Mouse (Mus musculus): ENCODE data around the gene Zic1. TPM values are rescaled to one million over a fixed set of nuclear protein-coding genes. Genes with fewer than 3 reads are reported as not detected.

The Zic1 gene
- 13.9 and 14.4 TPM in 2 replicates for polyA plus RNA-seq (2016; fragmentation: Nextera tagmentation; extraction: Ambion mirVana)

- peak within 1 kb of the TSS; percentile 97 for H3K27ac ChIP-seq
- 0% methylated on average over 14 of the region's 33 CpGs for WGBS
- H3K4me3 ChIP-seq (replicated peaks) = peak within 1 kb of the TSS; percentile 79
- H3K4me2 ChIP-seq = peak within 1 kb of the TSS; percentile 58
- H3K27me3 ChIP-seq = peaks cover 63% of the 10 kb centered on the region
- peak; percentile 88 for ATAC-seq (ENCODE audit: low FRiP score)
- peak within 1 kb of the TSS; percentile 94 for H3K9ac ChIP-seq
- peaks cover 16% of the 10 kb centered on the region for H3K4me1 ChIP-seq
- H3K9me3 ChIP-seq = no peaks in the 10 kb centered on the region
- H3K36me3 ChIP-seq (replicated peaks) = peaks cover 15% of the 10 kb centered on the region
Measured at GRCm38 (mm10) chr9:91365664-91366063, at the start of gene Zic1. Zic1 (minus strand) TSS chr9:91365810.

DNA sequence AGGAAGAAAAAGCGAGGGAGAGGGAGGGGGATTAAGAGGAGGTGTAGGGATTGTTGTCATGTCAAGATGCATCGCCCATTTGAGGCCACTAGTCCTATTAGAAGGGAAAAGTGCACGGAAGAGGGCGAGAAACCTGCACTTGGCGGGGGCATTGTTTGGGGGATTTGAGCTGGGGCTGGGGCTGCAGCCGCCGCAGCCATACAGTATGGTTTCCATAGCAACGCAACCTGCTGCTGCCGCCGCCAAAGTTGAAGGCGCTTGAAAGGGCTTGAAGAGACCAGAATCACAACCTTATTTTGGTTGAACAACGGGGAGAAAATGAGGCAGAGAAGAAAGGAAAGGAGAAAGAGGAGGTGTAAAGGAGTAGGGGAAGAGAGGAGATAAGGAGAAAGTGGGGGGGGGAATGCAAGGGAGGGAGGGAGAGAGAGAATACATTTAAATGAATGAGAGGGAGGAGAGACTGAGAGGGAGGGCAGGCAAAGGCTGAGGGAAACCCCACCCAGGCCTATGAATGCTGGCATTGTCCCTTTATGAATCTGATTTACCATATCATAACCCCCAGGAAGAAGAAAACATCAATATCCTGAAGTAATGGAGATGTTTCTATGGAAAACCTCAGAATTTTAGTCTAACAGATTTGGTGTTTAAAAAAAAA is 48.5 kb upstream of the Zic1 start:
- no peaks in the 10 kb centered on the region for H3K9me3 ChIP-seq
- peaks cover 76% of the 10 kb centered on the region for H3K27me3 ChIP-seq
- H3K4me1 ChIP-seq = peaks cover 19% of the 10 kb centered on the region
- WGBS = under 1% methylated on average over 12 of the region's 12 CpGs
- peak; percentile 85 for ATAC-seq (ENCODE audit: low FRiP score)
- H3K4me2 ChIP-seq = peak overlapping the region; percentile 40
- H3K4me3 ChIP-seq (replicated peaks) = peak overlapping the region; percentile 13; the same call in 1 of the 2 replicates
- H3K9ac ChIP-seq = no peak overlapping the region
- H3K27ac ChIP-seq = peak overlapping the region; percentile 68
- H3K36me3 ChIP-seq (replicated peaks) = no peaks in the 10 kb centered on the region

- peaks cover 65% of the 10 kb centered on the region for H3K27me3 ChIP-seq
- peak overlapping the region; percentile 20 for H3K4me3 ChIP-seq (replicated peaks)
- no peaks in the 10 kb centered on the region for H3K9me3 ChIP-seq
- peak overlapping the region; percentile 39 for H3K4me2 ChIP-seq
- H3K27ac ChIP-seq = peak overlapping the region; percentile 73
- H3K9ac ChIP-seq = peak overlapping the region; percentile 29; the same call in 1 of the 2 replicates
- no peaks in the 10 kb centered on the region for H3K36me3 ChIP-seq (replicated peaks)
- 3% methylated on average over 3 of the region's 3 CpGs for WGBS
- peaks cover 24% of the 10 kb centered on the region for H3K4me1 ChIP-seq
- no peak for ATAC-seq (ENCODE audit: low FRiP score)
Measured at GRCm38 (mm10) chr9:91409771-91410170, 44.2 kb upstream of the Zic1 start.

DNA sequence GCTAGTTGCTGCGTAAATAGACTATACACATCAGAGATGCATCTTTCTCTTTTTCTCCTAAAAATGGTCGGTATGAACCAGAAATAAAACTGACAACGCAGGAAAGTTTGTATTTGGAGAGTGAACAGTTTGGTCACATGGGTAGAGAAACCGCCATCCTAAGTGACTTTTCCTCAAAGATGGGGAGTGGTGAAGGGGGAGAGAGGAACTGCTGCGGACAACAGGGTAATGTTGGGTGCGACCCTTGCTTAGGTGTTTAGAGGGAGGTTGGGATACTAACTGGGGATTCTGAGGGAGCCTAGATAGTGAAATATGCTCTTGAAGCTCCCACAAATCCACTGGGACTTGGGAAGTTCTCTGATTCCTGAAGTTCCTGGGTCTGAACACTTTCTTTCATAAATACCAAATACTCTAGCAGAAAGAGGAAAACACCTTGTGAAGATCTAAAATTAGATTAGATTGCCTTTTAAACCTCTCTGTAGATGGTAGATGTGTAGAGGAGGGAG is 40.7 kb upstream of the Zic1 start:
- WGBS = under 1% methylated on average over 6 of the region's 6 CpGs
- H3K4me1 ChIP-seq = peaks cover 12% of the 10 kb centered on the region; the same call in 1 of the 2 replicates
- H3K4me2 ChIP-seq = peak overlapping the region; percentile 44
- H3K4me3 ChIP-seq (replicated peaks) = peak overlapping the region; percentile 35
- no peaks in the 10 kb centered on the region for H3K9me3 ChIP-seq
- H3K27me3 ChIP-seq = peaks cover 81% of the 10 kb centered on the region
- peak overlapping the region; percentile 89 for H3K27ac ChIP-seq
- no peaks in the 10 kb centered on the region for H3K36me3 ChIP-seq (replicated peaks)
- no peak for ATAC-seq (ENCODE audit: low FRiP score)
- peak overlapping the region; percentile 63; the same call in 1 of the 2 replicates for H3K9ac ChIP-seq

DNA sequence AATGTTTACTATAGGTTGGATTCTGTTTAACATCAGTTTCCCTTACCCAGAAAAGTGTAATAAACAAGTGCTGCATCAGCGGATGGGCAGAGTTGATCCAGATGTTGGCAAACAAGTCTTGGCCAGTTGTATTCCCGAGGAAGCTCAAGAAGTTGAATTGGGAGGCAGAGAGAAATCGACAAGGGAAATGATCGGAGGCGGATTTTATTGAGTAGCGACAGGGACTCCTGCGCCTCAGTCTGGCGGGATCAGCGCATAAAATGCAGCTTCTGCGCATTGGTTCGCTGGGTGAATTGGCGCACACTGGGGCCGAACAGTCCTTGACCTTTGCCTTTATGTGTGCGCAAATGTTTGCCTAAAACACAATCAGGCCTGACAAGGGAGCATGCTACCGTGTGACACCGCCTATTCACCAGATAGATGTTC is 40.2 kb upstream of the Zic1 start:
- no peak for ATAC-seq (ENCODE audit: low FRiP score)
- Histone ChIP-seq H3K36me3 (replicated peaks) (no peaks in the 10 kb centered on the region), H3K4me3 (replicated peaks) (peak overlapping the region; percentile 35), H3K4me2 (peak overlapping the region; percentile 44), H3K9ac (peak overlapping the region; percentile 63), H3K27me3 (peaks cover 83% of the 10 kb centered on the region), H3K4me1 (peaks cover 12% of the 10 kb centered on the region; the same call in 1 of the 2 replicates), H3K9me3 (no peaks in the 10 kb centered on the region), H3K27ac (peak overlapping the region; percentile 89)
- under 1% methylated on average over 16 of the region's 16 CpGs for WGBS

- H3K4me3 ChIP-seq (replicated peaks) = peak overlapping the region; percentile 35
- ATAC-seq (ENCODE audit: low FRiP score) = 0 out of 2 replicates have a peak, but pooled peaks have one; percentile 57
- peak overlapping the region; percentile 44 for H3K4me2 ChIP-seq
- no peaks in the 10 kb centered on the region for H3K36me3 ChIP-seq (replicated peaks)
- H3K4me1 ChIP-seq = peaks cover 12% of the 10 kb centered on the region; the same call in 1 of the 2 replicates
- peak overlapping the region; percentile 89 for H3K27ac ChIP-seq
- no peaks in the 10 kb centered on the region for H3K9me3 ChIP-seq
- peak overlapping the region; percentile 63 for H3K9ac ChIP-seq
- WGBS = under 1% methylated on average over 27 of the region's 27 CpGs
- H3K27me3 ChIP-seq = peaks cover 83% of the 10 kb centered on the region
Measured at GRCm38 (mm10) chr9:91404905-91405752, 39.5 kb upstream of the Zic1 start.

DNA sequence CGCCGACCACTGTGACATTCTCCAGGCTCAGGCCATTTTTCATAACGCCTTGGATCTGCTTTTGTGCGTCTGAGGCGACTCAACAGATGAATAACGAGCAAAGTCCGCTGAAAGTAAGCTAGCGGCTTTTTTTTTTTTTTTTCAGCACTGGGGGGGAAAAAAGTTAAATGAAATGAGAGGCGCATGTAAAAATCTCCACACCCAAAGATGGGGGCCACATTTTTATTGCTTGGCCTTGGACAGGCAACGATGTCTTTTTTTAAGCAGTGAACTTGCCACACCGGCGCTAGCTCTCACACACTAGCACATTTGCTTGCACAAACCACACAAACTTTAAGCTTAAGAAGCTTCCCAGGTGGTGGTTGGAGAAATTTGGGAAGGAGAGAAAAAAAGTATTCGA is 38.6 kb upstream of the Zic1 start:
- no peaks in the 10 kb centered on the region for H3K9me3 ChIP-seq
- H3K36me3 ChIP-seq (replicated peaks) = no peaks in the 10 kb centered on the region
- no peak for ATAC-seq (ENCODE audit: low FRiP score)
- 0 out of 2 replicates have a peak, but pooled peaks cover 6% of the 10 kb centered on the region for H3K4me1 ChIP-seq
- peak overlapping the region; percentile 35 for H3K4me3 ChIP-seq (replicated peaks)
- H3K27ac ChIP-seq = peak overlapping the region; percentile 89
- H3K9ac ChIP-seq = no peak overlapping the region; the same call in 1 of the 2 replicates
- peak overlapping the region; percentile 44 for H3K4me2 ChIP-seq
- WGBS = 2% methylated on average over 13 of the region's 13 CpGs
- peaks cover 83% of the 10 kb centered on the region for H3K27me3 ChIP-seq

DNA sequence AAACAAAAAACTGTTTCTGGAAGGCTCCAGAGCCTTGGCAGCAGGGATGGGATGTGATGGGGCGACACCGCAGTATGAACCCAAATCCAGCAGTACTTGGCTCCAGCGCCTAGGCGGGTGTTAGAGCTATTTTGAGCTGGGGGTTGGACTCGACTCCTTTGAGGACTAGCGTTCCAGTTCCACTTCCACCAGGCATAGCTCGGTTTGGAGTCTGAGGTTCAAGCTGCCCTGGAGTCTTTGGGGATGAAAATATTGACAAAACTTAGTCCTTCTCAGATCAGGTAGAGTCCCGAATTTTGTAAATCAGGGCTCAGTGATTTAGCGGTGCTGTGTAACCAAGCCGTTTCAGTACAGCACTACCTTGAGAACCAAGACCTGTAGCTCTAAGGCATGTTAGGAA is 35.9 kb upstream of the Zic1 start:
- H3K9me3 ChIP-seq = no peaks in the 10 kb centered on the region
- 4% methylated on average over 10 of the region's 10 CpGs for WGBS
- no peak overlapping the region for H3K9ac ChIP-seq
- ATAC-seq (ENCODE audit: low FRiP score) = no peak
- H3K4me2 ChIP-seq = no peak overlapping the region
- H3K4me3 ChIP-seq (replicated peaks) = no peak overlapping the region
- peaks cover 92% of the 10 kb centered on the region for H3K27me3 ChIP-seq
- no peak overlapping the region for H3K27ac ChIP-seq
- H3K36me3 ChIP-seq (replicated peaks) = no peaks in the 10 kb centered on the region
- 0 out of 2 replicates have a peak, but pooled peaks cover 6% of the 10 kb centered on the region for H3K4me1 ChIP-seq

- H3K36me3 ChIP-seq (replicated peaks) = no peaks in the 10 kb centered on the region
- no peaks in the 10 kb centered on the region for H3K9me3 ChIP-seq
- H3K9ac ChIP-seq = no peak overlapping the region
- peak; percentile 44; the same call in 1 of the 2 replicates for ATAC-seq (ENCODE audit: low FRiP score)
- no peak overlapping the region for H3K4me2 ChIP-seq
- peaks cover 91% of the 10 kb centered on the region for H3K27me3 ChIP-seq
- WGBS = 6% methylated on average over 8 of the region's 8 CpGs
- 0 out of 2 replicates have a peak, but pooled peaks cover 6% of the 10 kb centered on the region for H3K4me1 ChIP-seq
- H3K4me3 ChIP-seq (replicated peaks) = no peak overlapping the region
- H3K27ac ChIP-seq = peak overlapping the region; percentile 31; the same call in 1 of the 2 replicates
Measured at GRCm38 (mm10) chr9:91400482-91401093, 35.0 kb upstream of the Zic1 start.

DNA sequence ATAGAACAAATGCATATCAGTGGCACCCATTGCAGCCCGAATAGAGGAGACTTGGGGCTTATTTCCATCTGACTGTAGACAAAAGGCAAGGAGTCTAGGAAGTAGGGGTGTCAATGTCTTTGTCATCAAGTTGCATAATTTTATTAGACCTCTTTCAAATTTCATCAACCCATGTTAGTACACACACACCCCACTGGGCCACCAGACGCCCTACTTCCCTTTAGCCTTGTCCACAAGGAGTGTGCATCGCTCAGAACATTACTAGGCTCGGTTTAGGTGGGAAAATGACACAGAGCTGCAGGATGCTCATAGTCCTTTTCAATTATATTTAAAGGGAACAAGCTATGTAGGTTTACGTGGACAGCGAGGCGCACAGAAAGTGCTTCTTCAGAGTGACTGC is 34.4 kb upstream of the Zic1 start:
- H3K4me1 ChIP-seq = peaks cover 2% of the 10 kb centered on the region; the same call in 1 of the 2 replicates
- H3K4me2 ChIP-seq = no peak overlapping the region
- ATAC-seq (ENCODE audit: low FRiP score) = no peak
- H3K27ac ChIP-seq = no peak overlapping the region
- no peaks in the 10 kb centered on the region for H3K9me3 ChIP-seq
- 16% methylated on average over 7 of the region's 7 CpGs for WGBS
- no peak overlapping the region for H3K9ac ChIP-seq
- H3K27me3 ChIP-seq = peaks cover 91% of the 10 kb centered on the region
- H3K36me3 ChIP-seq (replicated peaks) = no peaks in the 10 kb centered on the region
- H3K4me3 ChIP-seq (replicated peaks) = no peak overlapping the region

GRCm38 (mm10) chr9:91395066-91395772 is 29.6 kb upstream of the Zic1 start:
- 3% methylated on average over 14 of the region's 14 CpGs for WGBS

More at GRCm38 (mm10) chr9:91395066-91395772, 29.6 kb upstream of the Zic1 start:
- no peaks in the 10 kb centered on the region for H3K36me3 ChIP-seq (replicated peaks)
- no peak for ATAC-seq (ENCODE audit: low FRiP score)
- peak overlapping the region; percentile 8; the same call in 1 of the 2 replicates for H3K9ac ChIP-seq
- peak overlapping the region; percentile 47 for H3K27ac ChIP-seq
- peaks cover 89% of the 10 kb centered on the region for H3K27me3 ChIP-seq
- no peak overlapping the region for H3K4me3 ChIP-seq (replicated peaks)
- peak overlapping the region; percentile 8 for H3K4me2 ChIP-seq
- H3K4me1 ChIP-seq = peaks cover 16% of the 10 kb centered on the region
- no peaks in the 10 kb centered on the region for H3K9me3 ChIP-seq

Measured in forebrain, embryonic 12.5 days (tissue).